Mouse (Mus musculus) forebrain, embryonic 15.5 days (tissue): ENCODE results near the gene Saxo1. TPM values are rescaled to one million over a fixed set of nuclear protein-coding genes. Genes with fewer than 3 reads are reported as not detected.

ENCODE experiments used
- ATAC-seq: fragments of 200-750 bp; cut with Nextera tagmentation; replicated peaks from 2 replicates; pipeline ENCODE4 v1.8.0; 2017; ENCODE audit warnings: mild to moderate bottlenecking, moderate TSS enrichment, moderate library complexity
- H3K27ac ChIP-seq: fragments of 300-500 bp; sonication (generic); replicated peaks from 2 replicates; pipeline ENCODE4 v1.5.1; 2015; ENCODE audit warnings: mild to moderate bottlenecking, inconsistent platforms
- H3K27me3 ChIP-seq: fragments of 300-500 bp; sonication (generic); 2 replicates; pipeline ENCODE4 v1.6.1; 2015; ENCODE audit warnings: inconsistent platforms
- H3K36me3 ChIP-seq: fragments of 300-500 bp; sonication (generic); 2 replicates; pipeline ENCODE4 v1.6.1; 2015; ENCODE audit warnings: mild to moderate bottlenecking, inconsistent platforms
- H3K4me1 ChIP-seq: fragments of 300-500 bp; sonication (generic); 2 replicates; pipeline ENCODE4 v1.6.1; 2015; ENCODE audit warnings: inconsistent platforms
- H3K4me2 ChIP-seq: fragments of 300-500 bp; sonication (generic); replicated peaks from 2 replicates; pipeline ENCODE4 v1.6.1; 2015; ENCODE audit warnings: mild to moderate bottlenecking, inconsistent platforms
- H3K4me3 ChIP-seq: fragments of 300-500 bp; sonication (generic); 2 replicates; pipeline ENCODE4 v1.5.1; 2015; ENCODE audit warnings: mild to moderate bottlenecking, inconsistent platforms
- H3K9ac ChIP-seq: fragments of 300-500 bp; sonication (generic); replicated peaks from 2 replicates; pipeline ENCODE4 v1.6.1; 2015; ENCODE audit warnings: mild to moderate bottlenecking, inconsistent platforms
- H3K9me3 ChIP-seq: fragments of 300-500 bp; sonication (generic); 2 replicates; pipeline ENCODE4 v1.6.1; 2016; ENCODE audit warnings: inconsistent platforms
- WGBS: fragments of 180-500 bp; shearing (Covaris S2); methylation state at CpG from one replicate; pipeline ENCODE4 v1.1.7; 2015; ENCODE audit warnings: mixed read lengths; 5-methylcytosine and 5-hydroxymethylcytosine counted together
- polyA plus RNA-seq: library from polyadenylated mRNA; unstranded; fragments of >200 nt; fragmentation: Nextera tagmentation; extraction: Ambion mirVana; gene quantifications from 2 replicates; pipeline ENCODE4 v1.2.1, GENCODE M21; 2015

Gene Saxo1
- polyA plus RNA-seq, 1 experiment from 2014 or later = not detected

DNA sequence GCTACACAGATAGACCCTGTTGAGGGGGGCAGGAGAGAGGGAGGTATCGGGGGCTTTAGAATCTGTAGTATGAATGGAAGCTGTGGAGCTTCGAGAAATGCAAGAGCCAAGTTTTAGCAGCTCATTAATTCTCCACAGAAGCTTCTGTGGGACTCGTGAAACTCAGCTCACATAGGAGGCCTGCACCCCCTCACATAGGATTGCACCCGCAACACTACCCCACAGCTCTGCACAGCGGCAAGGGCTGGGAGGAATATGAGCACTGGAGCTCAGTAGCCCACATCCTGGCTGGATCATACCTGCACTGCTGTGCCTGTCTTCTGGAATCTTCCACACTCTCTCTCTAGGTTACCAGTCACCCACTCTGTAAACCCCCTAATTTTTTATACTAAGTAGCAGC lies 34.4 kb downstream of the Saxo1 start:
- H3K4me2 ChIP-seq = no peak overlapping the region
- 85% methylated on average over 5 of the region's 5 CpGs for WGBS

DNA sequence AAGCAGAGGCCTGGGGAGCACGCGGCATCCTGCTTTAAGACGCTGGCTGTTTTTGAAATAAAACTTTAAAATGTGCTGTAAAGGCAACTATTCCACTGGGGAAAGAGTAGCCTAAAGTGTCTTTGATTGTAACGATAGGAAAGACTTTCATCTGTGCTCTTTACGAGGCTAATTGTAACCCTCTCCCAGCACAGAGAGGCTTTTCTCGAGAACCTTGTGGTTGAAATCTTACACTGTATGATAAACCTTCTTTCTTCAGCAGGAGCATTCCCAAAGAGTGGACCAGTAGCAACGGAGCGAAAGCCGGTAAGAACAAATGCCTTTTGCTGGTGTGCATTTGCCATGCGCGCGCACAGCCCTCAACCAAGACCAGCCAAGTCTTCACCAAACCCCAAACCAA lies 37.4 kb downstream of the Saxo1 start:
- 91% methylated on average over 12 of the region's 12 CpGs for WGBS
- no peaks in the 10 kb centered on the region for H3K9me3 ChIP-seq
- H3K27me3 ChIP-seq = no peaks in the 10 kb centered on the region
- no peaks in the 10 kb centered on the region for H3K4me1 ChIP-seq
- H3K36me3 ChIP-seq = no peaks in the 10 kb centered on the region
- H3K9ac ChIP-seq = no peak overlapping the region
- ATAC-seq = no peak
- no peak overlapping the region for H3K4me3 ChIP-seq
- no peak overlapping the region for H3K27ac ChIP-seq
- H3K4me2 ChIP-seq = no peak overlapping the region

More for the DNA sequence above, 34.4 kb downstream of the Saxo1 start:
- Histone ChIP-seq H3K36me3 (no peaks in the 10 kb centered on the region), H3K27me3 (no peaks in the 10 kb centered on the region), H3K9ac (no peak overlapping the region), H3K4me3 (no peak overlapping the region), H3K9me3 (no peaks in the 10 kb centered on the region), H3K27ac (no peak overlapping the region), H3K4me1 (no peaks in the 10 kb centered on the region)
- no peak for ATAC-seq

DNA sequence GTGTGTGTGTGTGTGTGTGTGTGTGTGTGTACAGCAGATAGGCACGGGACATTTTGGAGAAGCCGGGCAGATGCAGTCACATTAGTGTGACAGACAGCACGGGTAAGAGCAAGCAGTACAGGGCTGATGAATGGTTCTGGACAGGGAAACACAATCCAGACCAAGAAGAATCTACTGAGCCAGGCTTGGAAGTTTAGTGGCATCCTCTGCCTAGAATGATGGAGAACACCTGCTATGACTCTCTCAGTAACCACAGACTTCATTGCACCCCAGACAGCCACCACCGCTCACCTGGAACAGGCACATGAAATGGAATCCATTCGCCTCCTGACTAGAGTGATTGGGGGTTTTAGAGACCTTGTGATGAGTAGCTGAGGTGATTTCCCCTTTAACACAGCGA lies 38.2 kb downstream of the Saxo1 start:
- ATAC-seq = no peak
- H3K4me2 ChIP-seq = no peak overlapping the region
- no peak overlapping the region for H3K4me3 ChIP-seq
- 91% methylated on average over 6 of the region's 6 CpGs for WGBS
- H3K36me3 ChIP-seq = no peaks in the 10 kb centered on the region
- no peaks in the 10 kb centered on the region for H3K27me3 ChIP-seq
- no peaks in the 10 kb centered on the region for H3K9me3 ChIP-seq
- H3K9ac ChIP-seq = no peak overlapping the region
- H3K27ac ChIP-seq = no peak overlapping the region
- no peaks in the 10 kb centered on the region for H3K4me1 ChIP-seq

DNA sequence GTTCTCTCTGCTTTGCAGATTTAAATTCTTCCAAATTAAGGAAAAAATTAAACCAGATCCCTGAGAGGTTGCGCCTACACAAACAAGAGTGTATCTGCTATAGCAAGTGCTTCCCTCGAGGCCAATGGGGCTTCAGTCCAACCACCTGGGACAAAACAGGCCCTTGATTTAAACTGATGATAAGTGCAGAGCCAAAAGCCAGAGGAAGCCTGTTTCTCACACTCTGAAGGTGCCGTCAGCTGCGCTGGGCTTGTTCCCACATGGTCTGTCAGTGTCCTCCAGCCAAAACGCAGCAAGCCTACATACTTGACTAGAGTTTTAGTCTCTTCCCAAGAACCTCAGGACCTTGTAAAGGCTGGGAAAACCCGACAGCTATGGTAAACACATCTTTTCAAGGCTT lies 53.5 kb downstream of the Saxo1 start:
- no peaks in the 10 kb centered on the region for H3K9me3 ChIP-seq
- H3K9ac ChIP-seq = no peak overlapping the region
- no peaks in the 10 kb centered on the region for H3K27me3 ChIP-seq
- H3K36me3 ChIP-seq = no peaks in the 10 kb centered on the region
- no peak overlapping the region for H3K4me2 ChIP-seq
- H3K27ac ChIP-seq = no peak overlapping the region
- H3K4me3 ChIP-seq = no peak overlapping the region
- WGBS = 84% methylated on average over 6 of the region's 6 CpGs
- no peak for ATAC-seq
- H3K4me1 ChIP-seq = no peaks in the 10 kb centered on the region

DNA sequence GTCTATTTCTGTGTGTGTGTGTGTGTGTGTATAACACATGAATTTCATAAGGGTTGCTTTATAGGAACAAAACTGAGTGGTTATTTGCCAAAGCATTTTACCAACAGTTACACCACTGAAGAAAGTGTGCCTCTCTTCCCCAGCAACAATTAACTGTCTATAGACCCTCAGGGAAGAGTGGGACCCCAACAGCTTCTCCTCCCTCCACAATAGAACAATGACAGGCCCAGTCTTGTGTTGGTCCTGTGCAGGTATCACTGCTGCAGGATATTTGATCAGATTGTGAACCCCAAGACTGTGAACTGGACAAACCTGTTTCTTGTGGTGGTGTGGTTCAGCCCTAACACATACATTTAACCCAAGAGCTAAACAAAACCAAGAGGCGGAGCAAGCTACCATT lies 58.6 kb downstream of the Saxo1 start:
- Histone ChIP-seq H3K9ac (no peak overlapping the region), H3K27ac (no peak overlapping the region), H3K9me3 (no peaks in the 10 kb centered on the region), H3K4me3 (no peak overlapping the region), H3K4me2 (no peak overlapping the region), H3K27me3 (no peaks in the 10 kb centered on the region), H3K36me3 (no peaks in the 10 kb centered on the region), H3K4me1 (no peaks in the 10 kb centered on the region)
- ATAC-seq = no peak
- 91% methylated on average over 1 of the region's 1 CpGs for WGBS

DNA sequence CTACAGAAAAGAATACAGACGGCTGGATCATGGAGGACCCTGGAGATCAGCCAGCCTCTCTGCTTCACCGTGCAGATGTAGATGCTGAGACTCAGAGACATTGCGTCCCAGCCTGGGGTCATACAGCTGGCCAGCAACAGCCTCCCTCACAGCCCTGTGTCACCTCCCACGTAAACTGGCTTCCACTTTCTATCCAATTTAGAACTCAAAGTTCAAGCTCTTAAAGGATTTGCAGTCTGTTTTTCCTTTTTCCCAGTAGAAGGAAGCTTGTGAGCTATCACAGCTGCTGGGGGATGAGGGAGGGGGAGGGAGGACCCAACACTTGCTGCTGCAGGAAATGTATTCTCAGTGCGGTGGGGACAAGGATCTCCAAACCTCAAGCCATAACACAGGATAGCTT lies 59.4 kb downstream of the Saxo1 start:
- no peak overlapping the region for H3K27ac ChIP-seq
- ATAC-seq = no peak
- H3K4me2 ChIP-seq = no peak overlapping the region
- no peak overlapping the region for H3K9ac ChIP-seq
- H3K36me3 ChIP-seq = no peaks in the 10 kb centered on the region
- H3K27me3 ChIP-seq = no peaks in the 10 kb centered on the region
- H3K9me3 ChIP-seq = no peaks in the 10 kb centered on the region
- H3K4me3 ChIP-seq = no peak overlapping the region
- H3K4me1 ChIP-seq = no peaks in the 10 kb centered on the region
- 75% methylated on average over 5 of the region's 5 CpGs for WGBS

DNA sequence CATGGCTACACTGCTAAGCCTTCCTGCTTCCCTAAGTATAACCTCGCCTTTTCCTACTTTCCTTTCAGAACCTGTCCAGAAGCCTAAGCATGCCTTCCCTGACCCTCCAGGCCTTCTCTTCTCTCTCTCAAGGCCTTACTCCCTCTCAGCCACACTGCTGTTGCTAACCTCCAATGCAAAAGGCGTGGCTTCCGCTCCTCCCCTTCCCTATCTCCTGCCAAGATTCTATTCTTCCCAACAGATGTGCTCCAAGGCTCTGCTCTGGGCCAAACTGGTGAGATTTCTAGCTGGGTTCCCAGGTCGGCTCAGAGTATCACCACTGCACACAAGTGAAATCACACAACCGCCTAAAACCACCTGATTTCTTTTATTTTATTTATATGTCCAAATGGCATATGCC lies 69.0 kb downstream of the Saxo1 start:
- H3K27ac ChIP-seq = no peak overlapping the region
- 82% methylated on average over 5 of the region's 5 CpGs for WGBS
- H3K27me3 ChIP-seq = no peaks in the 10 kb centered on the region
- no peaks in the 10 kb centered on the region for H3K9me3 ChIP-seq
- H3K4me2 ChIP-seq = no peak overlapping the region
- no peak overlapping the region for H3K9ac ChIP-seq
- H3K4me1 ChIP-seq = no peaks in the 10 kb centered on the region
- no peak overlapping the region for H3K4me3 ChIP-seq
- ATAC-seq = no peak
- no peaks in the 10 kb centered on the region for H3K36me3 ChIP-seq

DNA sequence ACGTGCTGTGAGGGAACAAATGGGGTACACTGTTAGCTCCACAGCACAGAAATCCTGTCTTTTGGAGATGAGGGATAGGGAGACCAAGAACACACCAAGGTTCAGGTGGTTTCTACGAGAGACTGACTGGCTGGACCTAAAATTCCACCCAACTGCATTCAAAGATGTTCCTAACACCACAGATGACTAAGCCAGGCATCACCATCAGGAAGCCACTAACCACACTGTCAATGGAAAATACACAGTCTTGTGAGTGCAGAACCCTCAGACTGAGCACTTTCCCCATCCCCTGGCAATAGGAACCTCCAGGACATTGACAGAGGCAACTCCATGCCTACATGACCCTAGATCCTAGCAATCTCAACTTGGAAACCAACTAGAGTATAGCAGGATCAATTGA lies 71.2 kb downstream of the Saxo1 start:
- WGBS = 85% methylated on average over 2 of the region's 2 CpGs
- no peak overlapping the region for H3K4me2 ChIP-seq
- H3K27ac ChIP-seq = no peak overlapping the region
- H3K9me3 ChIP-seq = no peaks in the 10 kb centered on the region
- no peak for ATAC-seq
- H3K4me1 ChIP-seq = no peaks in the 10 kb centered on the region
- no peak overlapping the region for H3K9ac ChIP-seq
- no peak overlapping the region for H3K4me3 ChIP-seq
- no peaks in the 10 kb centered on the region for H3K36me3 ChIP-seq
- H3K27me3 ChIP-seq = no peaks in the 10 kb centered on the region

DNA sequence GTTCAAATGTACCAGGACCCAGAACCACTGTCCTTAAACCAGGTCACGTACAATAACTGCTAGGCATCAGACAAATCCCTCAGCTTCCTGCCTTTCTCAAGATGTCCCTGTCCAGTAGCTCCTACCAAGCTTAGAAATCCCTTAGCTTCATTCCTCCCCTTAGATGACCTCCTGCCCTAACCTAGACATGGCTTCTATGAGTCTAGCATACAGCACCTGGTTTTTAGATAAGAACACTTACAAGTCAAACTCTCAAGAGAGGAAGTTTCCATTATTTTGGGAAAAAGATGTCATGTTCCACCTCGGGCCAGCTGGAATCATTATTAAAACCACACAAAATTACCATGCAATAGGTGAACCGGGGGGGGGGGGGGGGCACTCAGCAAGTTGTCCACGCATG lies 71.6 kb downstream of the Saxo1 start:
- Histone ChIP-seq H3K4me2 (no peak overlapping the region), H3K27ac (no peak overlapping the region), H3K9me3 (no peaks in the 10 kb centered on the region), H3K4me1 (no peaks in the 10 kb centered on the region), H3K27me3 (no peaks in the 10 kb centered on the region), H3K36me3 (no peaks in the 10 kb centered on the region), H3K9ac (no peak overlapping the region), H3K4me3 (no peak overlapping the region)
- ATAC-seq = no peak
- WGBS = 87% methylated on average over 4 of the region's 4 CpGs

DNA sequence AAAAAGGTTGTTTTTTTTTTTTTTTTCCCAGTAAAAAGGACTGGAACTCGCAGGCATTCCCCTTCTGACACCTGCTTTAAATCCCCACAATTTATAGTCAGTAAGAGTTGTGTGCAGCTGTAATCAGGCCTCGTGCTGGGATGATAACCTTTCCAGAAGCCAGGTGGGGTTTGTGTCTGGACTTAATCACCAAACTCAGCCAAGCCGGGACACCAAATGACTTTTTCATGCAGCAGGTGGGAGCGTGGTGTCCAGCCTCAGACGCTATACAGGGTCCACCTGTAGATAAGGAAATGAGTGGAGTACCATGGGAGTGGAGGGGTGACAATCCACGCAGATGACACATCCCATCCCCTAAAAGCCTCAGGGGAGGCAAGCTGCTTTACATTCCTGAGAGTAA lies 73.1 kb downstream of the Saxo1 start:
- no peaks in the 10 kb centered on the region for H3K27me3 ChIP-seq
- H3K9ac ChIP-seq = no peak overlapping the region
- H3K27ac ChIP-seq = no peak overlapping the region
- WGBS = 83% methylated on average over 6 of the region's 6 CpGs
- no peaks in the 10 kb centered on the region for H3K36me3 ChIP-seq
- no peaks in the 10 kb centered on the region for H3K4me1 ChIP-seq
- no peaks in the 10 kb centered on the region for H3K9me3 ChIP-seq
- H3K4me3 ChIP-seq = no peak overlapping the region
- no peak overlapping the region for H3K4me2 ChIP-seq
- ATAC-seq = no peak

DNA sequence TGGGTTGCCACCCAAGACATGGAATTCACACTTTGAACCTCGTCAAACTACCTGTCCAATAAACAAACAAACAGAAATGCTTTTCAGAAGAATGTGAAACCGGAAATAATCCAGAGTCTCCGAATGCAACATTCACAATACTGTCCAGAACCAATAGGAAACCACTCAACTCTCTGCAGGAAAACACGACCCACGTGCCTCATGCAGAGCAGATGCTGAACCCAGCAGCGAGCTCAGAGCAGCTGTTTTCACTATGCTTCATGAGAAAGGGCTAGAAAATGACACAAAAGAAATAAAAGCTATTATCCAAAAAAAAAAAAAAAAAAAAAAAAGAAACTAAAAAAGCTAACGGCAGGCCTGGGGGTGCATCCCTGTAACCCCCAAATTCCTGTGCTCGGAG lies 74.4 kb downstream of the Saxo1 start:
- no peak overlapping the region for H3K4me3 ChIP-seq
- 69% methylated on average over 8 of the region's 8 CpGs for WGBS
- no peaks in the 10 kb centered on the region for H3K9me3 ChIP-seq
- H3K36me3 ChIP-seq = no peaks in the 10 kb centered on the region
- H3K27me3 ChIP-seq = no peaks in the 10 kb centered on the region
- H3K27ac ChIP-seq = no peak overlapping the region
- H3K9ac ChIP-seq = no peak overlapping the region
- H3K4me1 ChIP-seq = no peaks in the 10 kb centered on the region
- H3K4me2 ChIP-seq = no peak overlapping the region
- no peak for ATAC-seq

DNA sequence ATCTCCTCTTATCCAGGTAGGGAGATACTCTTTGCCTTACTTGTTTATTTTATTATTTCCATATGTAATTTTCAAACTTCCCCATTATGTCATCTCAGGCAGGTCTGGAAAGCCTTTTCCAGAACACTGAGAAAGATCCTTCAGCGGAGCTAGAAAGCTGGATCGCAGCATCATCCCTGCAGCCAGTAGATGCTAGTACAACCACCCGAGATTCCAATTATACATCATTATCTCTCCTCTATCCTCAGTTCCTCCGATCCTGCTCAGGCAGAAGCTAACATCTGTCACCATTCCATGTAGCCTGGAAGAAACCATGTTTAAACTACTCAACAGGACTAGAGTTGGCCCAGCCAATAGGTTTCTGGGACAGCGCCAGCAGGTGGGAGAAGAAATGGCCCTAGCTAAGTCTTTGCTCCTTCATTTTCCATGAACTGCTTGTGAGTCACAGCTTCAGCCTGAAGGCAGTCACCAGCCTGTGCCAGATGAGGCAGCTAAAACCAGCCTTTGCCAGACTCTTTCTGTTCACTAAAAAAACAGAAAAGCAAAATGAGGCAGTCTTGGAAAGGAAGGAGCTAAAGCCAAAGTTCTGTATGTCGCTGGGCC lies 75.0 kb downstream of the Saxo1 start:
- Histone ChIP-seq H3K9me3 (no peaks in the 10 kb centered on the region), H3K4me2 (no peak overlapping the region), H3K36me3 (no peaks in the 10 kb centered on the region), H3K27ac (no peak overlapping the region), H3K27me3 (no peaks in the 10 kb centered on the region), H3K4me1 (no peaks in the 10 kb centered on the region), H3K4me3 (no peak overlapping the region), H3K9ac (no peak overlapping the region)
- no peak for ATAC-seq
- WGBS = 88% methylated on average over 6 of the region's 6 CpGs

DNA sequence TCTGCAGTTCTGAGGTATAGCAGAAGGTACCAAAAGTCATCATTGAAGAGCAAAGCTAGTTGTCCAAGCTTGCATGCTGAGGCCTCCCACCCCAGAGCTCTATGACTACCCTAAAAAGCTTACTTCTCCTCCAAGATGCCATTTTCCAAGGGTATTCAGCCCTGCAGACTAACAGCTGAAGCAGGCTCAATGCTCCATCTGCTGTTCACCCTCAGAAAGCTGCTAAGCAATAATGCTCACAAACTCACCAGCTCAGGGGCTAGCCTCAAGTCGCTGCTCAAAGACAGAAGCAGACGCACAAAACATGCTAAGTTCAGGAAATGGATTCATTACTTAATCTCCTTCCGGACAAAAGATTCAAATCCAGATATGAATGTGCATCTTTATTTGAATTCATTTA lies 77.2 kb downstream of the Saxo1 start:
- H3K27ac ChIP-seq = no peak overlapping the region
- WGBS = 77% methylated on average over 3 of the region's 3 CpGs
- no peaks in the 10 kb centered on the region for H3K27me3 ChIP-seq
- no peaks in the 10 kb centered on the region for H3K4me1 ChIP-seq
- no peak overlapping the region for H3K4me2 ChIP-seq
- H3K9me3 ChIP-seq = no peaks in the 10 kb centered on the region
- H3K36me3 ChIP-seq = no peaks in the 10 kb centered on the region
- no peak for ATAC-seq
- no peak overlapping the region for H3K9ac ChIP-seq
- H3K4me3 ChIP-seq = no peak overlapping the region
